Mouse (Mus musculus): ENCODE data around the gene Slc9c1. TPM values are rescaled to one million over a fixed set of nuclear protein-coding genes. Genes with fewer than 3 reads are reported as not detected.
A peak's percentile ranks its signal among the peaks of the same experiment; 100 is the strongest.
"Not testable (repeated sequence)": the region's sequence is repeated elsewhere in the genome, so short reads cannot be mapped to it uniquely, and the experiment has no call there.

The Slc9c1 gene
- total RNA-seq (2021): not detected in 2 replicates
- long read RNA-seq: 0 reads

- DNase-seq: no peak
Observed at GRCm38 (mm10) chr16:45535009-45535408, at the start of gene Slc9c1. Slc9c1 (plus strand) TSS chr16:45535309.

DNA sequence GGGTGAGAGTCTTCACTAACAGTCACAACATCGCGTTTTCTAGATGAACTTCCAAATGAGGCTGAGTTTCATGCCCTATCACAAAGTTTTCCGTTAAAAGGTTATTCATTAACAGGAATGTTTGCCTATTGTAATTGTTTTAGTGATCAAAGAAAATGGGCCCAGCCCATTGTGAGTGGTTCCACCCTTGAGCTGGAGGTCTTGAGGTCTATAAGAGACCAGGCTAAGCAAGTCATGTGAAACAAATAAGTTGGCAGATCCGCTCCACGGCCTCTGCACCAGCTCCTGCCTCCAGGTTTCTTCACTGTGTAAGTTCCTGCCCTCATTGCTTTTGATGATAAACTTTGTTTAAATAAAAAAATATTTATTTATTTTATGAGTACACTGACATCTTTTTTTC is 42.2 kb upstream of the Slc9c1 start, which contains the start of gene Gm609:
Gene Gm609, minus strand, starts transcription at position 43 of the 400 bp plus-strand sequence.
- no peak for DNase-seq

GRCm38 (mm10) chr16:45495326-45495725 is 39.8 kb upstream of the Slc9c1 start:
- no peak for DNase-seq

GRCm38 (mm10) chr16:45525551-45525950 is 9.6 kb upstream of the Slc9c1 start:
- no peak for DNase-seq

- DNase-seq: no peak
Observed at GRCm38 (mm10) chr16:45531950-45532349, 3.2 kb upstream of the Slc9c1 start, which contains the start of gene Gm17783. Gm17783 (minus strand) TSS chr16:45532050.

GRCm38 (mm10) chr16:45538342-45538741 is 3.2 kb downstream of the Slc9c1 start:
- DNase-seq: not testable (repeated sequence)

DNA sequence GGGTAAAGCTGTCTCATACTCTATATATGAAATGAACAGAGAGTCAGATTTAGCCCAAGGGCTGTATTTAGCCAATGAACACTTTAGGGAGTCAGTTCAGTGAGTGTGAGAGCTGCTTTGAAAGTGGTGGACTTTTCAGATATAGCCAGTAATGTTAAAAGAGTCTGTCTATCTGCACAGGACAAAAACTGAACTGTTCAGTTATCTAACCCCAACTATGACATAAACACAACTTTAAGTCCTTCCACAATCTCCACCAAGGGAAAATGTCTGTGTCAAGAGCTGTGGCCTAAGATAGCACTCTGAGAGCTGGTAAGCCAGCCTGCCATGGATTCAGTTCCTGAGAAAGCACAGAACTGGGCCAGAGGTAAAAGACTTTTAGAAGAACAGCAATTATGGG is 7.0 kb downstream of the Slc9c1 start:
- DNase-seq: no peak

DNA sequence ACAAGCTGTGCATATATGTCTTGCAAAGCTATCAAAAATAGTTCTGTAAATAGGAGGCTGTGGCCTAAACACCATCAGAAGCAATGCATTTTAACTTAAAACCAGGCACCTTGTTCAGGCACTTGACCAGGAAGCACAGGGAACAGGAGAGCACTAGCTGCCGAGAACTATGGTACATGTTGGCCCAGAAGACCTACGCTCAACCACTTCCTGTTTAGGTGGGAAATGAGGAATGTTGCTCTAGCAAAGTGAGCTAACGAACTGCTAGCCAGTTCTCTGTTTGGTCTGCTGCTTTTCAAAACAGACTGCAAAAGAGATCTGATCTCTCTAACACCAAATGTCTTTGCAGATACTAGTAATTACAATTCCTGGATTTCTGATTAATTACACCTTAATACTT is 9.2 kb downstream of the Slc9c1 start:
- DNase-seq: no peak

GRCm38 (mm10) chr16:45547982-45548381 is 12.9 kb downstream of the Slc9c1 start:
- DNase-seq: no peak

DNA sequence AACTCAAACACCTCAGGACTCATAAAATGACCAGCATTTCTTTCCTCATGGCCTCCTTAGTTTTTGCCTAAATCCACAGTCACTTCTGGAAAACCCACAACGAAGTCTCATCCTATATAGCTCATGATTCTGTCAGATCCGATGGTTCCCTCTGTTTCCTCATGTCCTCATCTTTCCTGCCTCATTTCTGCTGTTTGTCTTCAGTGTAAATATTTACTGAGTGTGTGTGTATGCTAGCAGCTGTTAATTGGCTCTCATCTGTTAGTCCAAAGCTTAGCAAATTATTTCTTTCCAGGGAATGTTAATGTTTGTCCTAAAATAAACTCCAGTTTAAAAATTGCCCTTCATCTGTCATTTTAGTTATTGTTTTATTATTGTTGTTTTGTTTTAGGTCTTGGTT is 16.5 kb downstream of the Slc9c1 start:
- no peak for DNase-seq

DNA sequence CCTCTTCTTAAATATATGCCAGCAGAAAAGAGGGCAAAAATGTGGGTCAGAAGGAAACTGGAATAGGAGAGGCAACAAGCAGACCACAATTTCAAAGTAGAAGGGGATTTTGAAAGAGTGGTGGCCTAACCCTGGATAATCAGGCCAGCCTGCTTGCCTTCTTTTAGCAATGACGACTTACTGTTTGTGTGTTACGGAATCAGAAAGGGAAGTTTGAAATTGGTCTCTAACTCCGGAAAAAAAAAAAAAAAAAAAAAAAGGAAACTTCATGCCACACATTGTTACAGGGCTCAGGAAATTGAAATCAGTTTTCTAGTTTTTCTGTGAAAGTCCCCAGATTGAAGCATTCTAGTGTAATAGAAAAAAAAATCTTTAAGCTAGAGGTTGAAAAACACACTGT is 26.6 kb downstream of the Slc9c1 start:
- DNase-seq: no peak

DNA sequence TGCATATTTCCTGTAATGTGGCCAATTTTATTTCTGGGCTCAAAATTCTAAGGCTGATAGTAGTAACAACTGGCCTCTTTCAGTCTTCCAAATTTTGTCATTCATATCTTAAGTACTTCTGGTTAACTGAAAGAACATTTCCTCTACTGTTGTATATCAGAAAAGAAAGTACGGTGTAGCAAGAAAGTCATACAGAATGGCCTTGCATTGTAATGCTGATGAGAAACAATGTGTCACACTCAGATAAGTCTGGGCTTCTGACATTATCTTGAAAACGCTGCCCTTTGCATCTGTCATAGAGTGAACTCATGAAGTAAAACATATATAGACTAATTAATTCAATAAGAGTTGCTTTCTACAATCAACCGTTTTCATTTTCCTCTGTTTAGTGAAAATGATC is 37.2 kb downstream of the Slc9c1 start:
- no peak for DNase-seq

- no peak for DNase-seq
Observed at GRCm38 (mm10) chr16:45579883-45580282, 44.8 kb downstream of the Slc9c1 start.

DNA sequence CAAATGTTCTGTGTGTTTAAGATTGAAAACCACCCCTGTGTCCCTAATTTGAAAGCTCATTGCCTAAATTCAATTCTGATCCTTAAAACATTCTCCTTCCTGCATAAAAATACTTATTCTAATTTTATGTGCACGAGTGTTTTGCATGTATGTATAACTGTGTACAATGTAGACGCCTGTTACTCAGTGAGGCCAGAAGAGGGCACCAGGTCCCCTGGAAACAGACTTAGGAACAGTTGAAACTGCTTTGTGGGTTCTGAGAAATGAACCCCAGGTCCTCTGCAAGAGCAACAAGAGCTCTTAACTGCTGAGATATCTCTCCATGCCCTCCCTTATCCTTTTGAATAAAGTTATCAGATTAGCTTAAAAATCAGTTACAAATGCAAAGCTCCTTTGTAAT is 47.4 kb downstream of the Slc9c1 start:
- peak; percentile 38 for DNase-seq

- DNase-seq: no peak
Observed at GRCm38 (mm10) chr16:45593656-45594055, 58.5 kb downstream of the Slc9c1 start.

DNA sequence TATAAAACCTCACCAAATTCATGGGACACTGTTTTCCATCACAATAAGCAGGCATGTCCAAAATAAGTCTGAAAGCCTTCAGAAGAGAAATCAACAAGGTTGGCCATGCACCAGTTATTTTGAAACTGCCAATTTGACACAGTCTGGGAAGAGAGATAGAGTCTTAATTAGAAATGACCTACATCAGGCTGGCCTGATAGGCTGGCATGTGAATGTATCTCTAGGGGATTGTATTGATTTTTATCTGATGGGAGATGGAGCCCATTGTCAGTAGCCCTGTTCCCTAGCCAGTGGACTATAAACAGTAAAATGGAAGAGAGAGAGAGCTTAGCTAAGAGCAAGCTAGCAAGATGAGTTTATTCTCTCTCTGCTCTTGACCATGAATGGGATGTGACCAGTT is 60.4 kb downstream of the Slc9c1 start:
- no peak for DNase-seq

- DNase-seq: no peak
Observed at GRCm38 (mm10) chr16:45608481-45608954, 73.4 kb downstream of the Slc9c1 start.

GRCm38 (mm10) chr16:45609300-45609699 is 74.2 kb downstream of the Slc9c1 start:
- no peak for DNase-seq

- no peak for DNase-seq
Observed at GRCm38 (mm10) chr16:45610267-45610666, 75.2 kb downstream of the Slc9c1 start, which contains the start of gene Gcsam. Gcsam (plus strand) TSS chr16:45610380.

DNA sequence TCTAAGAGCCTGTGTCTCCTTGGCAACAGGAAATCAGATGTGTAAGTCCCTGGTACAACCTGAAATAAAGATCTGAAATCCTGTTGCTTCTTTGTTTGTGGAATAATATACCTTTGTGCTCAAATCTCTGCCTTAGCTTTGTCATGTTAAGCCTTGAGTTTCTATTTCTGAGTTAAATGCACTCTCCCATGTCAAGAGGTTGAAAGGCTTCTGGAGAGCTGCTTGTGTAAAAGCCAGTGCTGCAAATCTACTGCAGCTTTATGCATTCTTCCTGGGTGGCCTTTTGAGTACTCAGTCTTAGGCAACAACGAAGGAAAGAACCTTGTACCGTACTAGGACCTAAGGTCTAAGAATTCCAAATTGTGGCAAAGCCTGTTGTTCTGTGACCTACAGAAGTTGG is 78.1 kb downstream of the Slc9c1 start:
- no peak for DNase-seq

DNA sequence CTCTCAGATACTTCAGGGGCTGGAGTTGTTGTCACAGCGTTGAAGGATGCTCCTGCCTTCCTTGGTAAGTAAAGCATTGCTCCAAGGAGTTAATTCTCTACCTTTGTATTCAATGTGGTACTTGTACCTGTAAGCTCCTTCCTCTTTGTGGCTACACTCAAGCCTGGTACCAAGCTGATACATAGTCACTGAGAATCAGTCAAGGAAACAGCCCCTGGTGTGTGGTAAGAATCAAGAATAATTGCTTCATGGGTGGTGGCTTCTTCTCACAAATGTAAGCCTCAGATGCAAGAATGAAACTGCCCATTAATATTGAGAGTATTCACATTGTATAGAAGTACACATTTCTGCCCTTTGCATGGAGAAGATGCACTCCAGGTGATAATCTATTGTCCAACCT is 80.8 kb downstream of the Slc9c1 start:
- no peak for DNase-seq

- no peak for DNase-seq
Observed at GRCm38 (mm10) chr16:45619751-45620375, 84.8 kb downstream of the Slc9c1 start.

GRCm38 (mm10) chr16:45623230-45623629 is 88.1 kb downstream of the Slc9c1 start:
- DNase-seq: no peak

- DNase-seq: no peak
Observed at GRCm38 (mm10) chr16:45624791-45625190, 89.7 kb downstream of the Slc9c1 start.

Measured in adrenal gland, postnatal 25 days (tissue).